Mouse (Mus musculus): ENCODE measurements around the gene Tcfl5. TPM values are rescaled to one million over a fixed set of nuclear protein-coding genes. Genes with fewer than 3 reads are reported as not detected.
A peak's percentile ranks its signal among the peaks of the same experiment; 100 is the strongest.

Tcfl5 gene
- polyA plus RNA-seq, 1 experiment from 2014 or later: not detected

DNA sequence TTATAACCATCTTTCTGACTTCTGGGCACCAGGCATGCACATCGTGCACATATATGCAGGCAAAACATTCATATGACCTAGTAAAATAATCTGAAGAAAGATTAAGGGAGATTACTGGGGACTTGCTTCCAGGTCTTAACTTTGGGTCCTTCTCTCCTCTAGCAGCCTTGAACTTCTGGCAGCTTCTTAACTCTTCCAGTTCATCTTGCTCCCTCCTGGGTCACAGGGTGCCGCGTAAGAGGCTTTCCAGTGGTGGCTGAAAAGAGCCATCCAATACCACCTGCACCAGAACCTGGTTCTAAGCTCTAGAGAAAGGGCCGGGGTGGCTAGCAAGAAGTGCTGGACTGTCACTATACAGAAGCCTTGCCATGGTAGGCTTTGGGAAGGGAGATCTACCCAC lies 45.0 kb downstream of the Tcfl5 start, which contains the start of gene Col9a3:
Gene Col9a3, plus strand, starts transcription at position 301 of the 400 bp plus-strand sequence.
- ATAC-seq (ENCODE audit: insufficient read depth): no peak
- H3K4me2 ChIP-seq: peak within 1 kb of the TSS; percentile 13; the same call in 1 of the 2 replicates
- no peak within 1 kb of the TSS for H3K9ac ChIP-seq
- H3K9me3 ChIP-seq (replicated peaks): no peaks in the 10 kb centered on the region
- H3K27me3 ChIP-seq: peaks cover 34% of the 10 kb centered on the region
- no peak within 1 kb of the TSS for H3K4me3 ChIP-seq (replicated peaks)
- H3K36me3 ChIP-seq (replicated peaks): peaks cover 32% of the 10 kb centered on the region
- H3K27ac ChIP-seq (replicated peaks): no peak within 1 kb of the TSS
- 36% methylated on average over 4 of the region's 4 CpGs for WGBS (ENCODE audit: insufficient replicate concordance)
- no peaks in the 10 kb centered on the region for H3K4me1 ChIP-seq (replicated peaks)

DNA sequence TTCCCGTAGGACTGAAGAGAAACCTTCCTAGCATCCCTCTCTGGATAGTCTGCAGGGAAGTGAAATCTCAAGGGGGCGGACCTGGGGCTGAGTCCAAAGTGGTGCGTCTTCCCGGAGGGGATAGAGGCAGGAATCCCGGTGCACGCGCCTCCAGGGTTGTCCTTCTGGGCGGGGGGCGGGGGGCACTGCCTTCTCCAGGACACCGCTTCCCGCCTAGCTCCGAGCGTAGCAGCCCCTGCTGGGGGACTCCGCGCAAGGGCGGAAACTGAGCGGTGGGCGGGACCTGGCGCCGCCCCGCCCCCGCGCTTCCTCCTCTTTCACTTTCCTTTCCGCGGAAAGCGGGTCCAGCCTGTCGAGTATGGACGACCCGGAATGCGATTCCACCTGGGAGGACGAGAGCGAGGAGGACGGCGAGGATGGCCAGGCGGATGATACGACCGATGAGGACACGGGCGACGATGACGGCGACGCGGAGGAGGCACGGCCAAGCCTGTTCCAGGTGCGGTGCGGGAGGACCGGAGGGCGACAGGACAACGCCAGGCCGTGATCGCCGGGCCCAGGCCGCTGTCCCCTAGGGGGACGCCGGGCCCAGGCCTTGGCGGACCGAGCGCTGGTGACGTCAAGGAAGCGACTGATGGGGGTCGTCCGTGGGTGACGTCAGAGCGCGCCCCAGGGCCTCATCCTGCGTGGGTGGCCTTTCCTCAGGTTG lies 53.2 kb downstream of the Tcfl5 start, which contains the start of gene Ogfr:
Gene Ogfr, plus strand, starts transcription at position 123 of the 709 bp plus-strand sequence.
- peaks cover 24% of the 10 kb centered on the region for H3K4me1 ChIP-seq (replicated peaks)
- peak within 1 kb of the TSS; percentile 86 for H3K4me2 ChIP-seq
- H3K9ac ChIP-seq: peak within 1 kb of the TSS; percentile 90
- WGBS (ENCODE audit: insufficient replicate concordance): under 1% methylated on average over 67 of the region's 67 CpGs
- H3K36me3 ChIP-seq (replicated peaks): peaks cover 60% of the 10 kb centered on the region
- H3K9me3 ChIP-seq (replicated peaks): no peaks in the 10 kb centered on the region
- peak within 1 kb of the TSS; percentile 84 for H3K27ac ChIP-seq (replicated peaks)
- no peaks in the 10 kb centered on the region for H3K27me3 ChIP-seq
- H3K4me3 ChIP-seq (replicated peaks): peak within 1 kb of the TSS; percentile 98
- ATAC-seq (ENCODE audit: insufficient read depth): peak; percentile 82

DNA sequence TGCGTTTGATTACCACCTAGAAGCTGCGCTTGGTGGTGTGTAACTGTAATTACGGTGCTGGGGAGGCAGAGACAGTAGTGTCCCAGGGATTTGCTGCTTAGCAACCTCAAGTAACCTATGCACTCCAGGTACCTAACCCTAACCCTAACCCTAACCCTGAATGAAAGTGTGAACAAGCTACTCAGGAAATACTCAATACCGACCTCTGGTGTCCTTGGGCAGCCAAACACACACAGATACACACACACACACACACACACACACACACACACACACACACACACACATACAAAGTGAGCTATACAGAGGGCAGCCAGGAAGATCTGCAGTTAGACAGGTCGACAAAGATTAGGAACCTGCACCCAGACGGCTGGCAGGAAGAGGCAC lies 53.8 kb downstream of the Tcfl5 start:
- 42% methylated on average over 6 of the region's 6 CpGs for WGBS (ENCODE audit: insufficient replicate concordance)
- peak; percentile 10 for ATAC-seq (ENCODE audit: insufficient read depth)
- peaks cover 54% of the 10 kb centered on the region for H3K36me3 ChIP-seq (replicated peaks)
- peaks cover 29% of the 10 kb centered on the region for H3K4me1 ChIP-seq (replicated peaks)
- peak overlapping the region; percentile 84; the same call in 1 of the 2 replicates for H3K27ac ChIP-seq (replicated peaks)
- no peaks in the 10 kb centered on the region for H3K27me3 ChIP-seq
- H3K9me3 ChIP-seq (replicated peaks): no peaks in the 10 kb centered on the region
- H3K4me2 ChIP-seq: peak overlapping the region; percentile 86
- peak overlapping the region; percentile 90; the same call in 1 of the 2 replicates for H3K9ac ChIP-seq
- H3K4me3 ChIP-seq (replicated peaks): peak overlapping the region; percentile 98

DNA sequence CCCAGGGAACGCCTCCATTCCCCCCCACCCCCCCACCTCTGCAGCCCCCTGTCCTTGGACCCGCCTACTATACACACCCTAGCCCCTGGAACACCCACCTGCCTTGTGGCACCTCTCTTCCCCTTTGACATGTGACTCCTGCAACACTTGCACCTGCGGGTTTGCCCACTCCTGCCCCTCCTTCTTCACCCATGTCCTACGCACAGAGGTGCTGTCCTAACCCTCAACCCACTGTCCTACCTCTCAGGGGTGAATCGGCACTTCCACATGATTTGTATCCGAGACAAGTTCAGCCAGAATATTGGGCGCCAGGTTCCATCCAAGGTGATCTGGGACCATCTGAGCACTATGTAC lies 59.4 kb downstream of the Tcfl5 start:
- Histone ChIP-seq H3K4me2 (peak overlapping the region; percentile 96), H3K9me3 (replicated peaks) (no peaks in the 10 kb centered on the region), H3K9ac (peak overlapping the region; percentile 93), H3K27ac (replicated peaks) (peak overlapping the region; percentile 80), H3K4me3 (replicated peaks) (peak overlapping the region; percentile 89), H3K27me3 (0 out of 2 replicates have a peak, but pooled peaks cover 3% of the 10 kb centered on the region), H3K36me3 (replicated peaks) (peaks cover 24% of the 10 kb centered on the region), H3K4me1 (replicated peaks) (peaks cover 20% of the 10 kb centered on the region)
- WGBS (ENCODE audit: insufficient replicate concordance): 12% methylated on average over 7 of the region's 7 CpGs
- ATAC-seq (ENCODE audit: insufficient read depth): peak; percentile 6

DNA sequence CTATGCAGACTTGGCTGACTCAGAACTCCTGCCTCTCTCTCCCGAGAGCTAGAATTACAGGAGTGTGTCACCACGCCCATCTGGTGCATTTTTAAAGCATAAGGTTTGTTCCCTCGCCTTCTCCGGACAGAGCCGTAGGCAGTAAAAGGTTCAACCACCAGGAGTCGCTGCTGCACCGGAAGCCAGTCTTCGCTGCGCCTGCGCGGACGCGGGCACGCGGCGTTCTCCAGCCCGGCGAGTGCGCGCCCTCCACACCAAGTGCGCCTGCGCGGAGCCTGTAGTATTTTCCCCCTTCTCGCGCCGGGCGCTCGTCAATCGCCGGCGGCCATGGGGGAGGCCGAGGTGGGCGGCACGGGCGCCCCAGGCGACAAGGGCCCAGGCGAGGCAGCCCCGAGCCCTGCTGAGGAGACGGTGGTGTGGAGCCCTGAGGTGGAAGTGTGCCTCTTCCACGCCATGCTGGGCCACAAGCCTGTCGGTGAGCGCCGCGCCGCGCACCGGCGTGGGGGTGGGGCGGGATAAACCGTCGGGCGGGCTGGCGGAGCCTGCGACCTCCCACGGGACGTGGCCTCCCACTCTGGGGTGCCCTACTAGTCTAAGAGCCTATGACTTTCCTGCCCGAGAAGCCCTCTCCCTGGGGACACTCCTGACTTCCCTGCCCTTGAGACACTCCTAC lies 59.9 kb downstream of the Tcfl5 start:
- peak overlapping the region; percentile 80 for H3K27ac ChIP-seq (replicated peaks)
- peak overlapping the region; percentile 89 for H3K4me3 ChIP-seq (replicated peaks)
- peak overlapping the region; percentile 96 for H3K4me2 ChIP-seq
- H3K27me3 ChIP-seq: 0 out of 2 replicates have a peak, but pooled peaks cover 3% of the 10 kb centered on the region
- H3K36me3 ChIP-seq (replicated peaks): peaks cover 24% of the 10 kb centered on the region
- H3K4me1 ChIP-seq (replicated peaks): peaks cover 20% of the 10 kb centered on the region
- ATAC-seq (ENCODE audit: insufficient read depth): peak; percentile 84
- H3K9me3 ChIP-seq (replicated peaks): no peaks in the 10 kb centered on the region
- peak overlapping the region; percentile 93 for H3K9ac ChIP-seq
- WGBS (ENCODE audit: insufficient replicate concordance): under 1% methylated on average over 56 of the region's 57 CpGs

DNA sequence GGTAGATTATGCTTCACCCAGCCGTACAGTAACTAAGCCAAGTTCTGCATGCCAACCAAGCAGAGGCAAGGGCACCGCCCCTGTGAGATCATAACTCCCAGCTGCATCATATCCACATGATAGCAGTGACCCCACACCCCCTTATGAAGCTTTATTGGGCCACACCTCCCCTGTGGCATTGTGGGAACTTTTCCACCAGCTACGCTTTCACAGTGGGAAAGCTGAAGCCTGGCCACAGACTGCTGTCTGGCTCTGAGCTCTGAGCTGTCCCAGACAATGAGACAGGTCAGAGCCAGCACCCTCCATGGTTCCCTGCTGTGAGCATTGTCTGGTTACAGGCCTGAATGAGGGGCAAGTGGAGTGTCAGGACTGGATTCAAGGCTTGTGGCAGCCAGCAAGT lies 61.5 kb downstream of the Tcfl5 start, which contains the start of gene Mrgbp:
Gene Mrgbp, plus strand, starts transcription at position 303 of the 400 bp plus-strand sequence.
- 57% methylated on average over 3 of the region's 3 CpGs for WGBS (ENCODE audit: insufficient replicate concordance)
- ATAC-seq (ENCODE audit: insufficient read depth): no peak
- no peak within 1 kb of the TSS for H3K4me3 ChIP-seq (replicated peaks)
- H3K9ac ChIP-seq: no peak within 1 kb of the TSS
- H3K4me2 ChIP-seq: peak within 1 kb of the TSS; percentile 96
- H3K27ac ChIP-seq (replicated peaks): no peak within 1 kb of the TSS
- H3K4me1 ChIP-seq (replicated peaks): peaks cover 20% of the 10 kb centered on the region
- H3K9me3 ChIP-seq (replicated peaks): no peaks in the 10 kb centered on the region
- H3K36me3 ChIP-seq (replicated peaks): peaks cover 15% of the 10 kb centered on the region
- H3K27me3 ChIP-seq: peaks cover 6% of the 10 kb centered on the region; the same call in 1 of the 2 replicates

DNA sequence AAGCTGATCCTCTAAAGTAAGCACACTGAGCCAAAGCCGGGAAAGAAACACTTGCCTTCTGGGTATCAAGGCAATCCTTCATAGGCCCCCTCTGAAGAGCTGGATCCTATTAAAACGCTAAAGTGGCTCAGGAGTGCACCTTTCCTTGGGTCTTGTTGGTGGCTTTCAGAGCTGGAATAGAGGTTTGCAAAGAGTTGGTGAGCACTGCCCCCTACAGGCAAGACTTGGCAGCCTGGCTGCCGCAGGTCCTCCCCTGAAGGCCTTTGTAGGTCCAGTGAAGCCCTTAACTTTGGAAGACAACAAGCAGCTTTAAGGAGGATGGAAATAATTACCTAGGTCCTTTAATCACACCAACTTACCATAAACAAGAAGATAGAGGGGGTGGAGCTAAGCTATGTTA lies 63.8 kb downstream of the Tcfl5 start:
- peaks cover 14% of the 10 kb centered on the region for H3K4me1 ChIP-seq (replicated peaks)
- 5% methylated on average over 3 of the region's 3 CpGs for WGBS (ENCODE audit: insufficient replicate concordance)

DNA sequence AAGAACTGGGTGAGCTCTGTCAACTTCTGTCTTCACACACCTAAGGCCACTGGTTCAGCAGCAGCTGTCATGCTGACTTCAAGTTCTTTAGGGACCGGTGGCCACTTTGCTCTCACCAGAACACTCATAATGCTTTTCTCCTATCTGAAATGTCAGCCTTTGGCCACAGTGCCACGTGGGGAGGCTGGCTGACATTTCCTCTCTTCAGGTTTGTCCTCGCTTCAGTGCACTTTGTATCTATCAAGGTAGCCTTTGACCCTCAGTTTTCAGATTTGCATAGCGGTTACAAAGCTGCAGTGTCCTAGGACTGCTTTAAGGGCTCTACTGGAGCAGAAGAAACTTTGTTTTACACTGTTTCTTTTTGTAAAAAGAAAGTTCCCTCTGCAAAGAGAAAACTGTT lies 66.0 kb downstream of the Tcfl5 start:
- Histone ChIP-seq H3K27ac (replicated peaks) (no peak overlapping the region), H3K9me3 (replicated peaks) (no peaks in the 10 kb centered on the region)

More for the DNA sequence above, 63.8 kb downstream of the Tcfl5 start:
- H3K9me3 ChIP-seq (replicated peaks): no peaks in the 10 kb centered on the region
- no peak for ATAC-seq (ENCODE audit: insufficient read depth)
- no peak overlapping the region for H3K4me2 ChIP-seq
- no peak overlapping the region for H3K9ac ChIP-seq
- no peaks in the 10 kb centered on the region for H3K36me3 ChIP-seq (replicated peaks)
- H3K4me3 ChIP-seq (replicated peaks): no peak overlapping the region
- H3K27ac ChIP-seq (replicated peaks): no peak overlapping the region
- peaks cover 6% of the 10 kb centered on the region; the same call in 1 of the 2 replicates for H3K27me3 ChIP-seq

More for the DNA sequence above, 66.0 kb downstream of the Tcfl5 start:
- Histone ChIP-seq H3K4me1 (replicated peaks) (no peaks in the 10 kb centered on the region; the same call in 1 of the 2 replicates), H3K4me2 (no peak overlapping the region), H3K4me3 (replicated peaks) (no peak overlapping the region), H3K27me3 (peaks cover 6% of the 10 kb centered on the region; the same call in 1 of the 2 replicates), H3K36me3 (replicated peaks) (no peaks in the 10 kb centered on the region), H3K9ac (no peak overlapping the region)
- peak; percentile 32; the same call in 1 of the 2 replicates for ATAC-seq (ENCODE audit: insufficient read depth)
- WGBS (ENCODE audit: insufficient replicate concordance): 38% methylated on average over 4 of the region's 4 CpGs

Other genes starting within 250 kb of the Tcfl5 start
- 0.54 and 0.69 TPM in 2 replicates for gene Slco4a1, start 186.5 kb downstream of the Tcfl5 start, polyA plus RNA-seq (2015; fragmentation: Nextera tagmentation; extraction: Ambion mirVana)
- gene Ntsr1, start 142.7 kb downstream of the Tcfl5 start, polyA plus RNA-seq (2015; fragmentation: Nextera tagmentation; extraction: Ambion mirVana): 0.06 TPM in 2 replicates
- 8.7 and 8.8 TPM in 2 replicates for gene Mrgbp, start 61.4 kb downstream of the Tcfl5 start, polyA plus RNA-seq (2015; fragmentation: Nextera tagmentation; extraction: Ambion mirVana)
- gene Ogfr, start 53.5 kb downstream of the Tcfl5 start, polyA plus RNA-seq (2015; fragmentation: Nextera tagmentation; extraction: Ambion mirVana): 25.1 and 27.4 TPM in 2 replicates
- 1.4 and 3.5 TPM in 2 replicates for gene Col9a3, start 44.9 kb downstream of the Tcfl5 start, polyA plus RNA-seq (2015; fragmentation: Nextera tagmentation; extraction: Ambion mirVana)
- gene Dido1, start 67.3 kb upstream of the Tcfl5 start, polyA plus RNA-seq (2015; fragmentation: Nextera tagmentation; extraction: Ambion mirVana): 11.7 and 13.1 TPM in 2 replicates
- gene Gid8, start 67.4 kb upstream of the Tcfl5 start, polyA plus RNA-seq (2015; fragmentation: Nextera tagmentation; extraction: Ambion mirVana): 117 TPM in 2 replicates
- gene Slc17a9, start 82.6 kb upstream of the Tcfl5 start, polyA plus RNA-seq (2015; fragmentation: Nextera tagmentation; extraction: Ambion mirVana): 8.1 and 10.0 TPM in 2 replicates
- gene Bhlhe23, start 134.2 kb upstream of the Tcfl5 start, polyA plus RNA-seq (2015; fragmentation: Nextera tagmentation; extraction: Ambion mirVana): not detected in 2 replicates